Mouse (Mus musculus) CH12.LX (cell line): ENCODE data around the gene Olfr5. TPM values are rescaled to one million over a fixed set of nuclear protein-coding genes. Genes with fewer than 3 reads are reported as not detected.
"Not testable (repeated sequence)": the region's sequence is repeated elsewhere in the genome, so short reads cannot be mapped to it uniquely, and the experiment has no call there.

Experiments
- DNase-seq: peaks from one replicate; pipeline ENCODE4 v3.0.0-alpha.2; 2013; ENCODE audit errors: extremely low read depth
- H3K27ac ChIP-seq: 2 replicates; pipeline ENCODE4 v1.5.1; 2012; ENCODE audit warnings: low read depth, mild to moderate bottlenecking, control low read depth, moderate library complexity; ENCODE audit not compliant: insufficient read depth
- H3K27me3 ChIP-seq: replicated peaks from 2 replicates; pipeline ENCODE3; 2012; ENCODE audit warnings: inconsistent platforms
- H3K36me3 ChIP-seq, 2 experiments: replicated peaks in 1 of 2; 2 replicates each; pipeline versions ENCODE3 to v1.6.1; 2012; ENCODE audit warnings: inconsistent platforms in 1 of 2, low read length in 1 of 2, mild to moderate bottlenecking in 1 of 2, mixed read lengths in 1 of 2, moderate library complexity in 1 of 2; ENCODE audit not compliant: control insufficient read depth in 1 of 2, insufficient read depth in 1 of 2
- H3K4me1 ChIP-seq, 2 experiments: 2 replicates each; pipeline ENCODE4 v1.6.1; 2012; ENCODE audit warnings: inconsistent platforms in 1 of 2, moderate library complexity in 1 of 2; ENCODE audit not compliant: insufficient read depth in 2 of 2, control insufficient read depth in 1 of 2
- H3K4me2 ChIP-seq: 2 replicates; pipeline ENCODE4 v1.6.1; 2012; ENCODE audit warnings: low read depth, mild to moderate bottlenecking, control low read depth; ENCODE audit not compliant: poor library complexity, insufficient read depth, severe bottlenecking
- H3K4me3 ChIP-seq, 3 experiments: fragments of 150-350 bp in 1 of 3; sonication (generic) in 1 of 3; replicated peaks in 1 of 3; 2 replicates each; pipeline versions ENCODE3 to v1.5.1; 2011 to 2012; ENCODE audit warnings: low read depth in 2 of 3, low read length in 2 of 3, mild to moderate bottlenecking in 2 of 3, moderate library complexity in 2 of 3, control low read depth in 1 of 3, improper control_type of control experiment in 1 of 3, inconsistent platforms in 1 of 3, mixed read lengths in 1 of 3; ENCODE audit not compliant: poor library complexity in 1 of 3
- H3K79me2 ChIP-seq: replicated peaks from 2 replicates; pipeline ENCODE4 v1.6.1; 2012; ENCODE audit warnings: mild to moderate bottlenecking, moderate library complexity; ENCODE audit not compliant: control insufficient read depth, poor library complexity, insufficient read depth, severe bottlenecking; ENCODE audit errors: extremely low read depth
- H3K9ac ChIP-seq: 2 replicates; pipeline ENCODE4 v1.6.1; 2012; ENCODE audit warnings: low read depth, mild to moderate bottlenecking, control low read depth, moderate library complexity; ENCODE audit not compliant: insufficient read depth
- H3K9me3 ChIP-seq: replicated peaks from 2 replicates; pipeline ENCODE3; 2012; ENCODE audit warnings: low read length, inconsistent platforms, mixed read lengths
- BHLHE40 ChIP-seq: IDR thresholded peaks from 2 replicates; pipeline ENCODE4 v1.6.1; 2011; ENCODE audit warnings: mild to moderate bottlenecking, low read depth, low read length, improper control_type of control experiment
- CHD1 ChIP-seq: IDR thresholded peaks from 2 replicates; pipeline ENCODE4 v1.6.1; 2012; ENCODE audit warnings: low read depth, low read length, improper control_type of control experiment, inconsistent platforms
- CTCF ChIP-seq, 2 experiments: IDR thresholded peaks in 1 of 2; conservative IDR thresholded peaks in 1 of 2; 2 replicates each; pipeline ENCODE4 v1.5.1; 2011 to 2012; ENCODE audit warnings: low read depth in 2 of 2, low read length in 2 of 2, improper control_type of control experiment in 1 of 2, inconsistent platforms in 1 of 2, mild to moderate bottlenecking in 1 of 2, moderate library complexity in 1 of 2
- ELF1 ChIP-seq: IDR thresholded peaks from 2 replicates; pipeline ENCODE4 v1.6.1; 2014; ENCODE audit warnings: low read depth, mild to moderate bottlenecking, inconsistent platforms, low read length, improper control_type of control experiment
- EP300 ChIP-seq: IDR thresholded peaks from 2 replicates; pipeline ENCODE4 v1.6.1; 2011; ENCODE audit warnings: low read length, improper control_type of control experiment
- HCFC1 ChIP-seq: IDR thresholded peaks from 2 replicates; pipeline ENCODE4 v1.6.1; 2012; ENCODE audit warnings: low read depth, mild to moderate bottlenecking, inconsistent platforms, low read length, improper control_type of control experiment
- KAT2A ChIP-seq: IDR thresholded peaks from 2 replicates; pipeline ENCODE4 v1.6.1; 2012; ENCODE audit warnings: low read length, improper control_type of control experiment, inconsistent platforms; ENCODE audit not compliant: insufficient replicate concordance
- MAFK ChIP-seq: IDR thresholded peaks from 2 replicates; pipeline ENCODE4 v1.6.1; 2011; ENCODE audit warnings: low read length, improper control_type of control experiment; ENCODE audit not compliant: insufficient replicate concordance
- MAX ChIP-seq: IDR thresholded peaks from 2 replicates; pipeline ENCODE4 v1.6.1; 2011; ENCODE audit warnings: low read length, improper control_type of control experiment
- MYC ChIP-seq: IDR thresholded peaks from 2 replicates; pipeline ENCODE4 v1.6.1; 2011; ENCODE audit warnings: low read depth, mild to moderate bottlenecking, improper control_type of control experiment, low read length
- RCOR1 ChIP-seq: conservative IDR thresholded peaks from 2 replicates; pipeline ENCODE4 v1.6.1; 2012; ENCODE audit warnings: low read depth, mild to moderate bottlenecking, inconsistent platforms, low read length, improper control_type of control experiment
- TCF12 ChIP-seq: IDR thresholded peaks from 2 replicates; pipeline ENCODE4 v1.6.1; 2014; ENCODE audit warnings: low read depth, mild to moderate bottlenecking, inconsistent platforms, low read length, improper control_type of control experiment
- UBTF ChIP-seq: IDR thresholded peaks from 2 replicates; pipeline ENCODE4 v1.6.1; 2012; ENCODE audit warnings: low read depth, mild to moderate bottlenecking, inconsistent platforms, low read length, improper control_type of control experiment, moderate library complexity
- USF1 ChIP-seq: IDR thresholded peaks from 2 replicates; pipeline ENCODE4 v1.6.1; 2014; ENCODE audit warnings: low read depth, mild to moderate bottlenecking, inconsistent platforms, low read length, improper control_type of control experiment
- USF2 ChIP-seq: conservative IDR thresholded peaks from 2 replicates; pipeline ENCODE4 v1.6.1; 2011; ENCODE audit warnings: low read depth, low read length, improper control_type of control experiment
- ZKSCAN1 ChIP-seq: IDR thresholded peaks from 2 replicates; pipeline ENCODE4 v1.6.1; 2012; ENCODE audit warnings: low read depth, inconsistent platforms, low read length, improper control_type of control experiment, borderline replicate concordance
- ZNF384 ChIP-seq: IDR thresholded peaks from 2 replicates; pipeline ENCODE4 v1.6.1; 2012; ENCODE audit warnings: low read depth, low read length, improper control_type of control experiment, inconsistent platforms
- dilution Hi-C: fragments of 300-500 bp; cut with MboI; formaldehyde crosslinking; loops from 2 replicates; pipeline ENCODE4 v1.14.3; 2020; ENCODE audit warnings: low sequenced_read_pairs; ENCODE audit not compliant: extremely low pct_unique_long_range_greater_than_20kb, extremely low pct_ligation_motif_present
- in situ Hi-C: fragments of 300-500 bp; cut with MboI; formaldehyde crosslinking; loops from 3 replicates; pipeline ENCODE4 v1.14.3; 2019; ENCODE audit warnings: low sequenced_read_pairs, low pct_ligation_motif_present, low pct_unique_long_range_greater_than_20kb, mixed read lengths
- polyA plus RNA-seq: library from polyadenylated mRNA; unstranded; fragments of >175 nt; gene quantifications from 2 replicates; pipeline ENCODE4 v1.2.1, GENCODE M21; 2012; ENCODE audit warnings: low read depth; ENCODE audit not compliant: insufficient read length
- total RNA-seq, 2 experiments: library from RNA; depleted of rRNA; stranded (reverse); fragments of 300-350 nt in 1 of 2; fragments of >200 nt in 1 of 2; gene quantifications; 2 replicates each; pipeline ENCODE4 v1.2.3; 2012 to 2014

Olfr5 gene
- total and polyA plus RNA-seq, 3 experiments, result not detected

DNA sequence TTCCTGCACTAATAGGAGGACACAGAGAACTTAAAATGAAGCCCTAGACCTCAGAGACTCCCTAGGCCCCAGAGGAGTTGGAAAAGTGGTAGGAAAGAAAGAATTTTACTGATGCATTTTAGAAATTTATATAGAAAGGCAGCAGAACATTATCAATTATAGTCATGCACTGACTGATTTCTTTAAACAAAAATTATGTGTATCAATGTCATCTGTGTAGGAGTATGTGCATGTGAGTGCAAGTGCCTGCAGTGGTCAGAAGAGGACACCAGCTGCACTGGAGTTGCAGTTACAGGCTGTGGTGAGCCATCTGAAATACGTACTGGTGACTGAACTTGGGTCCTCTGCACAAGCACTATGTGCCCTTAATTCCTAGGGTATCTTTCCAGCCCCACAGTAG is 12.9 kb upstream of the Olfr5 start, which contains the start of gene Olfr1347:
Gene Olfr1347, minus strand, starts transcription at position 101 of the 400 bp plus-strand sequence.
- Histone ChIP-seq H3K27ac (no peak within 1 kb of the TSS), H3K27me3 (no peaks in the 10 kb centered on the region), H3K4me2 (no peak within 1 kb of the TSS), H3K4me1 (no peaks in the 10 kb centered on the region), H3K79me2 (no peaks in the 10 kb centered on the region), H3K36me3 (no peaks in the 10 kb centered on the region), H3K9ac (no peak within 1 kb of the TSS), H3K4me3 (no peak within 1 kb of the TSS), H3K9me3 (peaks cover 33% of the 10 kb centered on the region)
- in situ Hi-C loops, result no loop called here
- dilution Hi-C loops, result no loop called here
- TF ChIP-seq UBTF (no peak), KAT2A (no peak), TCF12 (no peak)
- DNase-seq, result no peak

DNA sequence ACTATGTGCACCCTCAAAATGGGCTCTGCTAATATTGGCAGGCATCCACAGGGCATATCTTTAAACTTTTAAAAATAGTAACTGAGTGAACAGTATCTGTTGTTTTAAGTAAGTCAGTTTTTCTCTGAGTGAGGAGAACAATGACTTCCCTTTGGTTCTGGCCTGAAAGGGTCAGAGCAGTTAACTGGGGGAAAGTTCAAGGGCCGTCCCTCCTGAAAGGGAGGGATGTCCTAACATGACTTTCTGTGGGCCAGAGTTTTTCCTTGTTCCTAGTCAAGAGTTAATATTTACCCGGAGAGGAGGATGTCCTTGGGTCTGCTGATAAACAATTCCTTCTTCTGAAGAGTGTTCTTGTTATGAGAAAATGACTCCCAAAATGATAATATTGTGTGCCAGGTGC is 9.1 kb downstream of the Olfr5 start:
- in situ Hi-C loops, H3K36me3 ChIP-seq, dilution Hi-C loops, H3K9ac ChIP-seq, H3K27me3 ChIP-seq, H3K4me1 ChIP-seq, H3K79me2 ChIP-seq, H3K27ac ChIP-seq, DNase-seq, H3K4me3 ChIP-seq, H3K4me2 ChIP-seq: not testable (repeated sequence)
- peaks cover 36% of the 10 kb centered on the region for H3K9me3 ChIP-seq

DNA sequence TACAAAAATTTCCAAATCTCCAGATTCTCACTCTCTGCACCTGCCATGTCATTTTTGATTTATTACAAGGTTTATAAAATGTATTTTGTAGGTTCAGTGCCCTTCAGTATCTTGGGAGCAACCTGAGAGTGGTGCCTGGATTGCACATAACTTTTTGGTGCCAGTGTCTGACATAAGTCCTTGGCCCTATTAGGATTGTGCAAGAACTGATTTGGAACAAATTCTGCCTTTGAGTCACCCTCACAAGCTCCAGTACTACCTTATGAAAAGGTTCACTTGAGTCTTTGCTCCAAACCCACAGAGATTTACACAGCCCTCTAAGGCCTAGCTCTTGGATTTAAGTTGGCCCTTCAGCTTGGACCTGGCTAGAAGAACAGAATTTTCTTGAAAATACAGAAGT is 19.8 kb downstream of the Olfr5 start, which contains the start of gene Olfr1346:
Gene Olfr1346, plus strand, starts transcription at position 151 of the 400 bp plus-strand sequence.
- Histone ChIP-seq H3K9me3 (peaks cover 13% of the 10 kb centered on the region), H3K36me3 (no peaks in the 10 kb centered on the region), H3K4me3 (no peak within 1 kb of the TSS), H3K79me2 (no peaks in the 10 kb centered on the region), H3K27ac (no peak within 1 kb of the TSS), H3K4me1 (no peaks in the 10 kb centered on the region), H3K27me3 (no peaks in the 10 kb centered on the region), H3K9ac (no peak within 1 kb of the TSS), H3K4me2 (no peak within 1 kb of the TSS)
- no peak for DNase-seq
- dilution Hi-C loops (no loop called here), in situ Hi-C loops (no loop called here)
- TF ChIP-seq CHD1 (no peak), MAFK (no peak), HCFC1 (no peak), ZKSCAN1 (no peak), USF1 (no peak), ELF1 (no peak), USF2 (no peak), UBTF (no peak), CTCF (conservative IDR thresholded peaks at IDR 0.05 in 1 of 2, IDR thresholded peaks at IDR 0.05 in 1 of 2; ENCODE audit: low read depth in 2 of 2, low read length in 2 of 2) (no peak), MYC (no peak), MAX (no peak), BHLHE40 (no peak), EP300 (no peak), RCOR1 (no peak), ZNF384 (no peak)
